Mouse (Mus musculus) lung, embryonic 14.5 days (tissue): ENCODE data around the gene Hist1h2af. TPM values are rescaled to one million over a fixed set of nuclear protein-coding genes. Genes with fewer than 3 reads are reported as not detected.
A peak's percentile ranks its signal among the peaks of the same experiment; 100 is the strongest.
"Not testable (repeated sequence)": the region's sequence is repeated elsewhere in the genome, so short reads cannot be mapped to it uniquely, and the experiment has no call there.

Source experiments
- ATAC-seq: fragments of 200-750 bp; cut with Nextera tagmentation; 2 replicates; pipeline ENCODE4 v1.8.0; 2017; ENCODE audit warnings: mild to moderate bottlenecking, moderate TSS enrichment, moderate library complexity; ENCODE audit not compliant: insufficient read depth
- DNase-seq: peaks from one replicate; pipeline ENCODE4 v3.0.0-alpha.2; 2015
- H3K27ac ChIP-seq: fragments of 300-500 bp; sonication (generic); 2 replicates; pipeline ENCODE4 v1.5.1; 2014; ENCODE audit warnings: low read depth, mild to moderate bottlenecking, moderate library complexity
- H3K27me3 ChIP-seq: fragments of 300-500 bp; sonication (generic); 2 replicates; pipeline ENCODE4 v1.6.1; 2014; ENCODE audit warnings: low read length, control low read depth; ENCODE audit not compliant: insufficient read depth
- H3K36me3 ChIP-seq: fragments of 300-500 bp; sonication (generic); 2 replicates; pipeline ENCODE4 v1.6.1; 2014; ENCODE audit warnings: control low read depth; ENCODE audit not compliant: insufficient read depth
- H3K4me1 ChIP-seq: fragments of 300-500 bp; sonication (generic); 2 replicates; pipeline ENCODE4 v1.6.1; 2014; ENCODE audit warnings: antibody characterized with exemption, control low read depth; ENCODE audit not compliant: insufficient read depth
- H3K4me2 ChIP-seq: fragments of 300-500 bp; sonication (generic); 2 replicates; pipeline ENCODE4 v1.6.1; 2014; ENCODE audit warnings: mild to moderate bottlenecking
- H3K4me3 ChIP-seq: fragments of 300-500 bp; sonication (generic); 2 replicates; pipeline ENCODE4 v1.5.1; 2014; ENCODE audit warnings: low read depth, low read length
- H3K9ac ChIP-seq: fragments of 300-500 bp; sonication (generic); 2 replicates; pipeline ENCODE4 v1.6.1; 2014
- H3K9me3 ChIP-seq: fragments of 300-500 bp; sonication (generic); 2 replicates; pipeline ENCODE4 v1.6.1; 2016; ENCODE audit warnings: low read depth, low read length, control low read depth
- CTCF ChIP-seq: IDR thresholded peaks from 2 replicates; pipeline ENCODE4 v1.5.1; 2016; ENCODE audit warnings: antibody characterized with exemption, low read depth
- WGBS: fragments of 180-500 bp; shearing (Covaris S2); extraction: QIAGEN DNeasy Blood & Tissue Kit; methylation state at CpG from one replicate; pipeline ENCODE4 v1.1.7; 2014; 5-methylcytosine and 5-hydroxymethylcytosine counted together
- polyA plus RNA-seq: library from polyadenylated mRNA; unstranded; fragments of >200 nt; fragmentation: Nextera tagmentation; extraction: Ambion mirVana; gene quantifications from 2 replicates; pipeline ENCODE4 v1.2.1, GENCODE M21; 2014

Gene Hist1h2af
- 13.0 and 14.6 TPM in 2 replicates for polyA plus RNA-seq

DNA sequence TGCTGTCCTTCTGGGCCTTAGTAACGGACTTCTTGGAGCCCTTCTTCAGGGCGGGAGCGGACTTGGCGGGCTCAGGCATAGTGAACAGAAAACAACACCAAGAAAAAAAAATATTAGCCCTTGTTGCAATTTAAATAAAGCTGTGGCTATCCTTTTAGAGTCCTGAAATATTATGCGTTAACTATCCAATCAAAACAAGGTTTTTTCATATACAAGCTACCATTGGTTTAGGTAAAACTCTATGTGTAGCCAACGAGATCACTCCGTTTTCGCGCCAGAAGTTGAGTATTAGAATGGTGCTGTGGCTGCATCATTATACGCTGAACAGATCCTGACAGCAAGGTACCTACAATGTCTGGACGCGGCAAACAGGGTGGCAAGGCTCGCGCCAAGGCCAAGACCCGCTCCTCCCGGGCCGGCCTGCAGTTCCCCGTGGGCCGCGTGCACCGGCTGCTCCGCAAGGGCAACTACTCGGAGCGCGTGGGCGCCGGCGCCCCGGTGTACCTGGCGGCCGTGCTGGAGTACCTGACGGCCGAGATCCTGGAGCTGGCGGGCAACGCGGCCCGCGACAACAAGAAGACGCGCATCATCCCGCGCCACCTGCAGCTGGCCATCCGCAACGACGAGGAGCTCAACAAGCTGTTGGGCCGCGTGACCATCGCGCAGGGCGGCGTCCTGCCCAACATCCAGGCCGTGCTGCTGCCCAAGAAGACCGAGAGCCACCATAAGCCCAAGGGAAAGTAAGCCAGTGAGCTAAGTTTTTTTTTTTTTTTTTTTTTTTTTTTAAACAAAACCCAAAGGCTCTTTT is at the start of gene Hist1h2af:
Gene Hist1h2af, plus strand, starts transcription at position 347 of the 808 bp plus-strand sequence.
- H3K27me3 ChIP-seq, H3K36me3 ChIP-seq, H3K9me3 ChIP-seq: not testable (repeated sequence)
- peak within 1 kb of the TSS; percentile 53 for H3K4me3 ChIP-seq
- DNase-seq, result peak; percentile 96
- ATAC-seq, result peak; percentile 59
- H3K4me2 ChIP-seq, result peak within 1 kb of the TSS; percentile 63
- H3K27ac ChIP-seq, result peak within 1 kb of the TSS; percentile 99
- peak within 1 kb of the TSS; percentile 89 for H3K9ac ChIP-seq
- under 1% methylated on average over 21 of the region's 53 CpGs for WGBS
- peaks cover 14% of the 10 kb centered on the region; the same call in 1 of the 2 replicates for H3K4me1 ChIP-seq

DNA sequence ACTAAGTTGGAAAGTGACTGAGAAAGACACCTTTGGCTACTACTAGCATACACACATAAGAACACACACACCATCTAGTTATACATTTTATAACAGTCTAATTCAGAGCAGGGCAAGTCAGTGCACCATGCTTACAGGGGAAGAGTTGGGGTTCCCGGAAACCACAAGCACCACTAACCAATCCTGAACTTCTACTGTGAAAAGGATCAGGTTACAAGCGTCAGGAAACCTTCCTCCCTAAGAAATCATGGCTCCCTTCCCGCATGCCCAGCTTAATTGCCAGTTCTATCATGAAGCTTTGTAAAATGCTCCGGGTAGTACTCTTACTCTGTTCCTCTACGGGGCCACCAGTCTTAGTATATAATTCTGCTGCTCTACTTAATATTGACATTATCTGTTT is 48.4 kb upstream of the Hist1h2af start:
- H3K36me3 ChIP-seq, result no peaks in the 10 kb centered on the region

DNA sequence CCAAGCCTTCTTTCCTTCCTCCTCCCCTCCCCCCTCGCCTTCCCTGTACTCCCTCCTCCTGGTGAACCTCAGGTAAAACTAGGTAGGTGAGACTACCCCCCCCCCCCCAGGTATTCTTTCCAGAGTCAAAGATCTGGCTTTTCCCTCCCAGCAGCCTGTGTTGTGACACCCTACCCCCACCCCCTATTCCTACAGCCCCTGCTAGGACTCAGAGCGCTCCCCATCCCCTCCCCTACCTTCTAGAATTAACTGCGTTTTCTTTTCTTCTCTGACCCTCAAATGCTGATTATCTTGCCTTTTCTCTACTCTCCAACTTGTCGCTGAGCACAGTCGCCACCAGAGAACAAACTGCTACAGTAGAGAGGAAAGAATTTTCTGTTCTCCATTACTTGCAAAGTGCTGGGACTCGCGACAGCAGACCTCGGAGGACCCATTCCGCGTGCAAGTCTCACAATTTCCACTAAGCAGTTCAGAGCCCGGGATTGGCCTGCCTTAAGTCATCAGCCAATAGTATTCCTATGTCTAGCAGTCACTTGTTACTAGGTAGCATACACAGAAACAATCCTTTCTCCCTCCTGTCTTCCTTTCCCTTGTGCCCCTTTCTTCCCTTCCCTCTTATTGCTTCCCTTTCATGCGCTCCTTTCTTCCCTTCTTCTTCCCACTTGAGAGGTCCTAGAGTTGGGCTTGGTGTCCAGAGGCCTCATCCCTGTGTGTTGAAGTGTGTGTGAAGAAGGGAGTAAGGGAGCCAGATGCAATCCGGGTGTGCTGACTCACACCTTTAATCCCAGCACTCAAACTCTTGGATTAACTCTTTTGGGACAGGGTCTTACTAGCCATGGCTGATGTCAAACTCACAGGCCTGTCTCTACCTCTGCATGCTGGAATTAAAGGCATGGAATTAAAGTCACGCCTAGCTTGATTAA is 45.0 kb upstream of the Hist1h2af start, which contains the start of gene Btn2a2:
Gene Btn2a2, minus strand, starts transcription at position 458 of the 923 bp plus-strand sequence.
- H3K4me1 ChIP-seq, result no peaks in the 10 kb centered on the region
- TF ChIP-seq CTCF, result no peak
- WGBS, result 2% methylated on average over 13 of the region's 14 CpGs
- H3K9ac ChIP-seq, result no peak within 1 kb of the TSS; the same call in 1 of the 2 replicates
- peak within 1 kb of the TSS; percentile 57 for H3K4me2 ChIP-seq
- no peaks in the 10 kb centered on the region for H3K36me3 ChIP-seq
- DNase-seq (peak; percentile 90), ATAC-seq (peak; percentile 98)
- H3K27me3 ChIP-seq, result no peaks in the 10 kb centered on the region
- H3K9me3 ChIP-seq, result no peaks in the 10 kb centered on the region
- peak within 1 kb of the TSS; percentile 27 for H3K4me3 ChIP-seq
- no peak within 1 kb of the TSS for H3K27ac ChIP-seq

More for the DNA sequence above, 48.4 kb upstream of the Hist1h2af start:
- WGBS, result 39% methylated on average over 5 of the region's 5 CpGs
- no peaks in the 10 kb centered on the region for H3K9me3 ChIP-seq
- ATAC-seq (no peak), DNase-seq (no peak)
- H3K4me2 ChIP-seq, result no peak overlapping the region
- H3K27me3 ChIP-seq, result no peaks in the 10 kb centered on the region
- H3K4me3 ChIP-seq, result no peak overlapping the region
- H3K9ac ChIP-seq, result no peak overlapping the region
- no peak for TF ChIP-seq CTCF
- H3K4me1 ChIP-seq, result no peaks in the 10 kb centered on the region
- no peak overlapping the region for H3K27ac ChIP-seq

DNA sequence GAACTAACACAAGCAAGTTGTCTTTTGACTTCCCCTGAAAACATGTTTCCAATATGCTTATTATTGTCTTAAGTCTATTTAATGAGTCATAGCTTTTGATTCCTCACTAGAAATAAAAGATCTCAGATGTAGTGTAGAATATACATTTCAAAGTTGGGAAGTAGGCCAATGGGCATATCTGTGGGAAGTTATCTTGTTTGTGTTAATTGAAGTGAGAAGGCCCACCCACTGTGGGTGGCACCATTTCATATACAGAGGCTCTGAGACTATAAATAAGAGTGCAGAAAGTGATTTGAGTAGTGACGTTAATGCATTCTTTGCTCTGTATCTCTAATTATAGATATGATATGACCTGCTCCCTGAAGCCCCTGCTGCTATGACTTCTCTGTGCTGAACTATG is 42.8 kb upstream of the Hist1h2af start:
- H3K9me3 ChIP-seq, result no peaks in the 10 kb centered on the region
- DNase-seq (no peak), ATAC-seq (no peak)
- 43% methylated on average over 1 of the region's 1 CpGs for whole genome bisulfite sequencing
- no peak for TF ChIP-seq CTCF
- no peaks in the 10 kb centered on the region for H3K27me3 ChIP-seq
- no peak overlapping the region for H3K4me3 ChIP-seq
- H3K27ac ChIP-seq, result no peak overlapping the region
- no peaks in the 10 kb centered on the region for H3K36me3 ChIP-seq
- H3K4me1 ChIP-seq, result no peaks in the 10 kb centered on the region
- H3K4me2 ChIP-seq, result no peak overlapping the region
- no peak overlapping the region for H3K9ac ChIP-seq

DNA sequence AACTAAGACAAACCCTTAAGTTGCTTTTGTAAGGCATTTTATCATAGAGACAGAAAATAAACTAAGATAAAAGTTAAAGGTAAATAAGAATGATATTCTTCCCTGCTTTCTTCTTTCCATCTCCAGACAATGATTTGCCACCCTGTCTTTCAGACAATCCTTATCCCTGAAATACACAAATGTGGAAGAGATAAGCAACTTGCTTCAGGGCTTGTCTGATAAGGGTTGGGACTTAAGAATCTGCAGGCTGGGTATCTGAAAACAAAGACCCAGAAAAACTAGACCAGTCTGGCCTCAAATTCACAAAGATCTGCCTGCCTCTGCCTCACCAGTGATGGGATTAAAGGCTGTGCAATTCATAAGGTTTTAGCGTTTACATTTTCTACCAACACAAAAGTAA is 42.4 kb upstream of the Hist1h2af start:
- ATAC-seq (no peak), DNase-seq (no peak)
- Histone ChIP-seq H3K36me3 (no peaks in the 10 kb centered on the region), H3K4me3 (no peak overlapping the region), H3K27ac (no peak overlapping the region), H3K9me3 (no peaks in the 10 kb centered on the region), H3K4me1 (no peaks in the 10 kb centered on the region), H3K27me3 (no peaks in the 10 kb centered on the region), H3K9ac (no peak overlapping the region), H3K4me2 (no peak overlapping the region)
- WGBS, result 11% methylated on average over 1 of the region's 1 CpGs
- no peak for TF ChIP-seq CTCF

DNA sequence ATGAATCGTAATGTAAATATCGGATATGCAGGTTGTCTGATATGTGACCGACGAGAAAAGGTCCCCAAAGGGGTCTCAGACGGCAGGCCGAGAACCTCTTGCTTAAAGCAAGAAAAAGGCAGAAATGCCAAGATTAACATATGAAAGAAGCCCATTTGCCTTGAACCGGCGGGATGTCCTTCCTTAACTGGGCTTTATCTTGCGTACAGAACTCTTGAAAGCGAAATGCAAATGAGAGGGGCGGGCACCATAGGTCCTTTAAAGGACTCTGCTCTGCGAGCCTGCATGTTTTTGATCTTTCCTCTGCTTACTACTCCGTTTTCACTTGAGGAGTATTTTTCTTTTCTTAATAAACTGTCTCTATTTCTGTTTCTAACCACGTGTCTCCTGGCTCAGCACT is 41.7 kb upstream of the Hist1h2af start:
- TF ChIP-seq CTCF, result no peak
- DNase-seq (peak; percentile 65), ATAC-seq (no peak)
- H3K27me3 ChIP-seq, result no peaks in the 10 kb centered on the region
- H3K9ac ChIP-seq, result no peak overlapping the region
- peak overlapping the region; percentile 24 for H3K4me3 ChIP-seq
- H3K4me1 ChIP-seq, result peaks cover under 1% of the 10 kb centered on the region; the same call in 1 of the 2 replicates
- no peak overlapping the region for H3K27ac ChIP-seq
- no peaks in the 10 kb centered on the region for H3K36me3 ChIP-seq
- peak overlapping the region; percentile 56 for H3K4me2 ChIP-seq
- H3K9me3 ChIP-seq, result no peaks in the 10 kb centered on the region
- WGBS, result 10% methylated on average over 14 of the region's 14 CpGs

DNA sequence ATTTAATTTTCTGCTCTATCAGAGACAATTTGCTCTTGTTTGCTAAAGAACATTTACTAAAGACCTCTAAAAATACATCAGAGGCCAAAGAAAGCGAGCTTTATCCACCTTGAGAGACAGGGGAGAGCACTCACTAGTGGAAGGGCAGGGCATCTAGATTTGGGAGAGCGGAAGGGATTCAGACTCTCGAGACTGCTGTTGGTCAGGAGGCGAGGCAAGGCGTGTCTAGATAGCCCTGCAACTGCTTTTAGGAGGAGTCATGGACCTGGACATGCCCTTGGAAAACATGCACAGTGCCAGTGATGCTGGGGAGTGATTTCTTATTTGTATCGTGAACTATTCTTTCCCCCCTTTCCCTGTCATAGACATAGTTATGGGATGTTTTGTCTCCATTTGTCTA is 38.2 kb upstream of the Hist1h2af start:
- Histone ChIP-seq H3K27me3 (no peaks in the 10 kb centered on the region), H3K4me3 (no peak overlapping the region), H3K36me3 (no peaks in the 10 kb centered on the region), H3K4me2 (no peak overlapping the region), H3K9me3 (no peaks in the 10 kb centered on the region), H3K9ac (no peak overlapping the region), H3K27ac (no peak overlapping the region), H3K4me1 (peaks cover 14% of the 10 kb centered on the region)
- WGBS, result 81% methylated on average over 6 of the region's 6 CpGs
- DNase-seq, result no peak
- no peak for ATAC-seq
- TF ChIP-seq CTCF, result no peak
